Mouse (Mus musculus): ENCODE data around the gene Zfr.
"Not testable (repeated sequence)": the region's sequence is repeated elsewhere in the genome, so short reads cannot be mapped to it uniquely, and the experiment has no call there.

Gene Zfr

DNA sequence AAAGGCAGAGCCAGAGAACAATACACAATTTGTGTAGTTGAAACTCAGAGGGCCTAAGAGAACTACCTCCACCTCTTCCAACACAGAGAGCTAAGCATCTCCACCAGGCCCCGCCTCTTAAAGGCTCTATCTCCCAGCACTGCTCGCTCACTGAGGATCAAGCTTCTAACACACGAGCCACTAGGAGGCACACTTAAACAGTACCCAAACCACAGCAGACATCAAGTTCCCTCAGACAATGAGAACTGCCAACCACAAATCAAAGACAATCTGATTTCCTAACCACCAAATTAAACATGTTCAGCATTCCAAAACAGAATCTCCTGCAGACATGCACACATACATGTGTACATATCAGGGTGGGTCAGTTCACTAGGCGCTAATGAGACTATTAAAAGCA, 9.4 kb upstream of the Zfr start:
- DNase-seq = no peak

DNA sequence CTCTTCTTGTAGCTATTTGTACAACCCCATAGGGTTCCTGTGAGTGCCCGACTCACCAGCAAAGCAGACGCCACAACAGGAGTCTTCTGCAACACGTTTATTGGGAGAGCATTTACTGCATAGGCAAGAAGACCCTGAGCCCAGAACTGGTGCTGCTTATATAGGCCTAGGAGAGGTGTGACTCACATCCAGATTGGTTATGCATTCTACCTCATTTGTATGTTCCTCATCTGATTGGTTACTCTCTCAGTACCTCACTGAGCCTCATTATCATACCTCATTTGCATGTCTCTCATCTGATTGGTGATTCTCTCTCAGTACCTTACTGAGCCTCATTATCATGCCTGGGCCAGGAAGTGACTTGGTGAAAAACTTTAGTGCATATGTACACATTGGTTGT, 8.7 kb upstream of the Zfr start:
- DNase-seq = not testable (repeated sequence)

DNA sequence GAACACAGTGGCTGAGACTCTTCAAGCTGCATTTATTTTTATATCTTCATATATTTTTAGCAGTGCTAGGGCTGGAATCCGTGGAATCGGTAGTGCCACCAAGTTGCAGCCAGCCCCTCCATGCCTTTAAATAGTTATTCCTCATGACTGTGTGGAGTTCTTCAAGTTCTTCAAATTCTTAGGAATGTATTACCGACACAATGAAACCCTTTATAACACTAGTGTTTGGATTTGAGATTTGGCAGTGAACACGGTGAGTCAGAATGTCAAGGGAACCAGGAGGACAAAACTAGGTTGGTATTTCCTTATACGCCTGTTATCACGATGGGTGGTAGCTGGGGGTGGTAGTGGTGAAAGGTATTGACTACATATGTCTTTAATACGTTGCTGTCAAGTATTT, 6.4 kb upstream of the Zfr start:
- DNase-seq = no peak

DNA sequence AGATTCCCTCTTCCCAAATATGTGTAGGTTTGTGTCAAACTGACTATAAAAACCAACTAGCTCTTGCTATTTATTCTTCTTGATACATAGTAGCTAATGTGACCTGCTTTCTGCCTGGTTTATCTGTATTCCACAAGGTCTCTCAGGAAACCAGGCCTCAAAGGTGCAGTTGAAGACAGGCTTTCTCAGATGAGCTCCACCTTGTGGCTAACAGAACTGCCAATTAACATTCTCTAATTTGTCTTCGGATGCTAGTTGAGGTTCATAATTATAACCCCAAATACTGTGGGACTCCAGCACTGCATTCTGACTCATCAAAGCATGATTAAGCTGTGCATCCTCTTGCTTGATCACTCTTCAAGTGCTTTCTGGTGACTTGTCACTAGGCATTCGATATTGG, 4.2 kb upstream of the Zfr start:
- DNase-seq = no peak

DNA sequence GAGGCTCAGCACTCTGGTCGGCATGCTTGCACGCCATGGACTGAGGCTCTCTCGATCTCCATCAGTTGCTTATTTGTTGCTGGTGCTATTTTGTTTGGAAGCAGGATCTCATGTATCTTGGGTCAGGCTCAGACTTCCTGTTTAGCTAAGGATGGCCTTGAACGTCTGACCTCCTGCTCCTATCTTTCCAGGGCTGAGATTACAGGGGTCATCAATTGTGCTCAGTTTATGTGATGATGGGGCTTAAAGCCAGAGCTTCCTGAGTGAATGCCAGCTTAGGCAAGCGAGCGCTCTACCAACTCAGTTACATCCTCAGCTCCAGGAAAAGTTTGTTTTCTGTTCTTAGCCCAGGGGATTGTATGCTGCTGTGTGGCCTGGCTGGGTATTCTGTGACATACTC, 3.1 kb upstream of the Zfr start:
- no peak for DNase-seq

DNA sequence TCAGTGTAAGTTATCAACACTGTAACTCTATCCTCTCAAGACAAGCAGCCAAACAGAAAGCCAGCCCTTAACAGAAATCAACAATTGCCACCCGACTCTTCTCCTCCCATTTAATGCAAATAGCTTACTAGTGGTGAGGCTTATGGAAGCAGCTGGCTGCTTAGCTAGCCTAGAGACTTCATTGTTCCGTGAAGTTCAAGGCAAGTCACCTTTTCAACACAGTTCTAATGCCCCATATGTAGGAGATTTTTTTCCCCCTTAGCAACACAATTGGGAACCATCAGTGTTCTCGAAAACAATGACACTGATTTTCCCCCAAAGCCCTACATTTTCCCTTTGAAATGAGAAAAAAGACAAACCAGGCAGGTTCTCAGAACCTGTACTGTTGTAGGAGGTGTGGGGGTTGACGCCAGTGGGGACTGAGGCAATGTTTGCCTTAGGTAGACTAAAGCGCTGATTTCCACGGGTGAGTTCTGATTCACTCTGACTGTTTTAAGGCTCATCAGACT, 1.9 kb upstream of the Zfr start:
- DNase-seq = no peak

DNA sequence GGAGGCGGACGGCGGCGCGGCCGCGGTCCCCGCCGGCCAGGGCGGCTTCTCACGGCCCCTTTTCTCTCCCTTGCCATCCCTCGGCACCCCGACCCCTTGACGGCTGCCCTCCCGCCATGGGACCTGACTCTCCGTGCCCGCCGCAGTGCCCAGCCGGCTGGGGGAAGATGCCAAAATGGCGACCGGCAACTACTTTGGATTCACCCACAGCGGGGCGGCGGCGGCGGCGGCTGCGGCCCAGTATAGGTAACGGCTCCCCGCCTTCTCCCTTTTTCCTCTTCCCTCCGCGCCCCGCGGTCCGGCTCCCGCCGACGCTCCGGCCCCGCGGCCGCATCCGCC, 431 bp downstream of the Zfr start:
- DNase-seq = no peak

DNA sequence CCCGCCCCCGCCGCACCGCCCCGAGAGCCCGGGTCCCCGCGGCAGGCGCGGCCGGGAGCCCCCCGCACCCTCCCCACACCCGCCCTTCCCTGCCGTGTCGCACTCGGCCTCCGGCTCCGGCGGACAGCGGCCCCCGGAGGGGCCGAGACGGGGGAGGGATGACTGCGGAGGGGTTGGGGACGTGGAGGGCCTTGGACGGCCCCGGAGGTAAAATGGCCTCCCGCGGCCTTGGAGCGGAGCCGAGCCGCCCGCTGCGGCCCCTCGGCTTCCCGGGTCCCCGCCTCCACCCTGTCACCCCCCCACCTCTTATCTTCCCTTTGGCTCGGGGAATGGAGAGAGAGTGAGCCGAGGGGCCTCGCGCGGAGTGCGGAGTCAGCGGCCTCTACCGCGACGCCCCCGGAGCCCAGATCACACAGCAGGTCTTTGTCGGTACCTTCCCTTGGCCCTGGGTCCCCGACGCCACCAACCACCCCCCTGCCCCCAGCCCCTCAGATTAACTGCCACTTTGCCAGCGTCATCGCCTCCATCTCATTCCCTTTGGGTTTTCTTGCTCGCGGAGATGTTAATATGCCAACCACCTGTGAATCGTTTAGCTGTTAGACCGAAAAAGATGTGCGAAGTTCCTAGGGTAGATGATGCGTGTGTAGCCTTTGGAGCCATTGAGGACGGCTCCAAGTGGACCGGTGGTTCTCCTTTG, 949 bp downstream of the Zfr start:
- peak; percentile 67 for DNase-seq

DNA sequence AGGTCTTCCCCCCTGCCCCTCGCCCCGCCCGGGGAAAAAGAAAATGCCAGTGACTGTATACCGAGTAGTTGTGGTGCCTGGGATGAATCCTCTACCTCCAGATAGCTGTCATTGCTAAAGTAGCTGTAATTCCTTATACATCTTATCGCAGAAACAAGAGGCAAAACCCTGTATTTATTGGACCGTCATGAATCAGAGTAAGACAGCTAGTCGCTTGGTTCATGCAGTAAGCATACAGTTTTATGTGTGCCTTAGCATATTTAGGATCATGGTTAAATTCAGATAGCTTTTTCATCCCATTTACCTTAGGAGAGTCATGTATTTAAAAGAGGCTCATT, 1.5 kb downstream of the Zfr start:
- DNase-seq = no peak

DNA sequence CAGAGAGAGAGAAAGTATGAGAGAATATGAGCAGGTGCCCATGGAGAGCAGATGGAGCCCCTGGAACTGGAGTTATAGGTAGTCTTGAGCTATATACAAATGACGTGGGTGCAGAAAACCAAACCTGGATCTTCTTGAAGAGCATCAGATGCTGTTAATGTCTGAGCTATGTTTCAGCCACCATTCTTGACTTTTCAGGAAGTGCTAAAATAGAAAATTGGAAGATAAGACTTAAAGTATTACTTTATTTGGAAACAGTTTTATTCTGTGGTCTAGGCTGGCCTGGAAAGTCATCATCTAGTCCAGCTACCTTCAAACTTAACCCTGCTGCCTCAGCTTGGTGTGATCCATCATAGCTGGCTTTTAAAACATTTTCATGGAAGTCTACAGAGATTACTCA, 7.3 kb downstream of the Zfr start:
- no peak for DNase-seq

DNA sequence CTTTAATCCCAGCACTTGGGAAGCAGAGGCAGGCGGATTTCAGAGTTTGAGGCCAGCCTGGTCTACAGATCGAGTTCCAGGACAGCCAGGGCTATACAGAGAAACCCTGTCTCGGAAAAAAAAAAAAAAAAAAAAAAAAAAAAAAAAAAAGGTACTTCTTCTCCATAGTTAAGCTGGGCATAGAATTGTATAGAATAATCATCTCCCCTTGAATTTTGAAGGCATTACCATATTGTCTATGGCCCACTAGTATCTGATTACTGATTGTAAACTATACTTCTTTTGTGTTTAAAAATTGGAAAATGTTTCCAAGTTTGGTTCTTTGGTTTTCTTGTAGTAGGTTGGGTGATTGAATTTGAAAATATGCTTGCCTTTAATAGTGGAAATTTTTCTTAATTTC, 13.2 kb downstream of the Zfr start:
- not testable (repeated sequence) for DNase-seq

DNA sequence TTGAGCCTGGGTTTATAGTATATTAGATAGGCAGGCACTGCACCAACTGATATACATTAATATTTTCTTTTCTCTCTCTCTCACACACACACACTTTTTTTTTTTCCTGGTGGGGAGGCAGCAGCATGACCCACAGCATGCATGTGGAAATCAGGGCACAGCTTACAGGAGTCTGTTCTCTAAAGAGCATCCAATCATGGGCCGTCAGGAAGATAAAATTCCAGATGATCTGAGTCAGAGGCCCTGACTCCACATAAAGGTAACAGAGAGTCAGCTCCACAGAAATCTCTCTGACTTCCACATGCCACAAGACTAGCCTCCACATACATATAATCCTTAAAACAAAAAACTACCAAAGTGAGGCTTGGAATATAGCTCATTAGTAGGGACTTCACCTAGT, 16.9 kb downstream of the Zfr start:
- DNase-seq = no peak

DNA sequence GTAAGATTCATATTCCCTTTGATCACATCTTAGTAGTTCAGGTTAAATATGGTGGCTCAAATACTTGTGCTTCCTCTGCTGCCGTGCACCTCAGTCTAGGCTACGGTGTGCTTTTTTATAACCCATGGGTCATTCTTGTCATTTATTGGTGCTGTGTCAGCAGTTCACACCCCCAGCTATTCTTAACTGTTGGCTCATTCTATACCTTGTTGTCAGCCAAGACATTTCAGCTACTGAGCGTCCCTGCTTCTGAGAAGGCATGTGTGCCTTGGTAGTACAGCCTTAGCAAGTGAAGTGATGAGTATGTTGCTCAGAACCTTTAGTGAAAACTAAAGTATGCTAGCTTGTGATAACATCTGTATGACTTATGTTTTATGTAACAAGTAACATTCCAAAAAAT, 17.7 kb downstream of the Zfr start:
- peak; percentile 40 for DNase-seq

DNA sequence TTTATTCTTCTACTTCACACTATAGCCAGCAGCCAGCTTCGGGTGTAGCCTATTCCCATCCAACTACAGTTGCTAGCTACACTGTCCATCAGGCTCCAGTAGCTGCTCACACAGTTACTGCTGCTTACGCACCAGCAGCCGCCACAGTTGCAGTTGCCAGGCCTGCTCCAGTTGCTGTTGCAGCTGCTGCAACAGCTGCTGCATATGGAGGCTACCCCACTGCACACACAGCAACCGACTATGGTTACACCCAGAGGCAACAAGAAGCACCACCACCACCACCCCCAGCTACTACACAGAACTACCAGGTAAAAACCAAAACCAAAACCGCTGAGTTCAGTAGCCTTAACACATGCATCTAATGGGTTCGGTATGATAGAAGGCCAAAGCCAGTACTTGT, 18.7 kb downstream of the Zfr start:
- no peak for DNase-seq

DNA sequence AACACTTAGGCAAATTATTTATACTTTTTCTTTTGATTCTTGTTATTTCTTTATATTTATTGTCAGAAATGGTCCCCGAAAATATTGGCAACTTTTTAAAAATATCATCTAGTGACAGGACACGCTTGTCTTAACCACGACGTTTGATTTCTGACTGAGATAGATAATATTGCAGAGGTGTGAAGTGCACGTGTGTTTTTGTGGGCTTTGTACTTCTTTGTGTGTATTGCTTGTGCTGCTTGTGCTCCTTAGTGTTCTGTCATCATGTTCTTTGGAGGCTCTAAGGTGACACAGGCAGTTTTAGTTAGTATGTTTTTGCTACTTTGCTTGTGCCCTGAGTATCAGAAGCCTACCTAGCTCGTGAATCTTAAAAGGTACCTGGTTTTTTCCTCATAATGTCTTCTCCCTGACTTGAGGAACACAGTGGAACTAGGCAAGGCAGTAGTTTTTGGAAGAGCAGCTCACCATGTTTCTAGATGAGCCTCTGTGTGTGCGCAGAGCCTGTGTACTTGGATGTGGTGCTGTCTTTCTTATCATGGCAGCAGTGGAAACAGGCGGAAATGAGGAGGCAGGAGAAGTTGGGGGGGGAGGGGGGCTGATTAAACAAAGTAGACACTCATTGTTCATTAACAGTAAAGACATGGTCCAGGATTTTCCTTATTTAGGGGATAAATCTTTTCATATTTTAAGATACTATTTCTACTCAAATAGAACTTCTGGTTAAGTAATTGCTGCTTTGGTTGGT, 23.5 kb downstream of the Zfr start:
- no peak for DNase-seq

DNA sequence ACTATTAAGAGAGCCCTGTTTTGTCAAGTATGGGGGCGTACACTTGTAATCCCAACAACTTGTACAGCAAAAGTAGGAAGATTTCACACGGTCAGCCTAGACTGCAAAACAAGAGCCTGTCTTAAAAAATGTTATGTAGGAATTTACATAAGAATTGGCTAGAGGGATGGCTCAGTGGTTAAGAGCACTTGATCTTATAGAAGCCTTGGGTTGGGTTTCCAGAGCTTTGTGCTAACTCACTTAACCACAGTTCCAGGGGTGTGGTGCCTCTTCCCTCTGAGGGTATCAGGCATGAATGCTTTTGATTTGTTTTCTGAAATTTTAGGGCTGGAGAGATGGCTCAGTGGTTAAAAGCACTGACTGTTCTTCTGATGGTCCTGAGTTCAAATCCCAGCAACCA, 29.8 kb downstream of the Zfr start:
- no peak for DNase-seq

DNA sequence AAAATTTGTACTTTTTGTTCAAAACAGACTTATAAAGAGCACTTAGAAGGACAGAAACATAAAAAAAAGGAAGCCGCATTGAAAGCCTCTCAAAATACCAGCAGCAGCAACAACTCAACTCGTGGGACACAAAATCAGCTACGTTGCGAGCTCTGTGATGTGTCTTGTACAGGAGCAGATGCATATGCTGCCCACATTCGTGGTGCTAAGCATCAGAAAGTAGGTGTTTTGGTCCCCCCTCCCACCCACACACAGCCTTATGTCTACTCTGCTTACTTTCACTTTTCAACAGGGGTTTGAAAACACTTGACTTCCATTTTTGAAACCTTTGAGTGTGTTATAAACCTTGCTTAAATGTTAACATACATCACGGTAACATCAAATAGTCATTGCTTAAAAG, 31.9 kb downstream of the Zfr start:
- no peak for DNase-seq

DNA sequence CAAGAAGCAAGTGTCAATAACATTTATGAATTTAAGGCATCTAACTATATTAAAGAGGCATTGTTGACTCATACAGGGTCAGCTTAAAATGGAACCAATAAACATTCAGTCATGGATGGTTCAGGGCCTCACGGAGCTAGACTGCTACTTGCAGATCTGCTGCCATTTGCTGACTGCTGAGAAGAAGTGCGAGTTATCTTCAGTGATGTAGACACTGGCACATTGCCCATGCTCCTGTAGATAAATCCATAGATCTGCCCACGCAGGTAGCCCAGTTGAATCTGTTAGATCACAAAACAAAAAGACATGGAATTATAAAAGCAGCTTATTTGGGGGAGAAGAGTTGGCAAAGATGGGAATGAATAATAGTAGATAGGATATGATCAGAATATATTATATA, 36.1 kb downstream of the Zfr start:
- DNase-seq = no peak

DNA sequence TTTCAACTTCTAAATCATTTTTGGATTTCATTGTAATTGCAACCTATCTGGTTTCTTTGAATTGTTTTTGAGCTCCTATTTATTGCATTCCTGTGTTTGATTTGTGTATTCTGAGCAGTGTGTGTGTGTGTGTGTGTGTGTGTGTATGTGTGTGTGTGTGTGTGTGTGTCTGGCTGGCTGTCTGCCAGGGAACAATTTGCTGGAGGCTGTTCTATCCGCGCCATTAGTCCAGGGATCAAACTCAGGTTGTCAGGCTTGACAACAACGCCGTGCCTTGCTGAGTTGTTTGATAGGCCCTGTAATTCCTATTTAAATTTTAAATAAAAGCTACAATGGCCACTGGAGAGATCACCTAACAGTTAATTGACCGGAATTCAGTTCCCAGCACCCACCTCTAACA, 60.5 kb downstream of the Zfr start:
- DNase-seq = no peak

DNA sequence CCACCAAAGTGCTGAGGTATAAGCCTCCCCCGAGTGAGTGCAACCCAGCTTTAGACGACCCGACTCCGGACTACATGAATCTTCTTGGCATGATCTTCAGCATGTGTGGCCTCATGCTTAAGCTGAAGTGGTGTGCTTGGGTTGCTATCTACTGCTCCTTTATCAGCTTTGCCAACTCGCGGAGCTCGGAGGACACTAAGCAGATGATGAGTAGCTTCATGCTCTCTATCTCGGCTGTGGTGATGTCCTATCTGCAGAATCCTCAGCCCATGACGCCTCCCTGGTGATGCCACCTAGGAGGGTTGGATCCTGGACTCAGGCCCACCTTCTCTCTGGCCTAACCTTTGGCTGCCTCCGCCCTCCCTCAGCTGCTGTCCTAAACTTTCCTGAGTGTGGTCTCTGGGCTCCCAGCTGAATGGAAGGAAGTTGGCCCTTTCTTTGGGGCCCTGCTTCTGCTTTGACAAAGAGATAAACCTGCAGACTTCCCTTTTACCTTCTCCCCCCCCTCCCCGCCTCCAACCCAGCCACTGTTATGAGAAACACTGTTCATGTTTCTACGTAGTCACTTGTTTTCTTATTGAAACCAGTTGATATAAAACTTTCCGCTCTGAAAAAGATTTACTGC, 63.7 kb downstream of the Zfr start:
- DNase-seq = not testable (repeated sequence)

DNA sequence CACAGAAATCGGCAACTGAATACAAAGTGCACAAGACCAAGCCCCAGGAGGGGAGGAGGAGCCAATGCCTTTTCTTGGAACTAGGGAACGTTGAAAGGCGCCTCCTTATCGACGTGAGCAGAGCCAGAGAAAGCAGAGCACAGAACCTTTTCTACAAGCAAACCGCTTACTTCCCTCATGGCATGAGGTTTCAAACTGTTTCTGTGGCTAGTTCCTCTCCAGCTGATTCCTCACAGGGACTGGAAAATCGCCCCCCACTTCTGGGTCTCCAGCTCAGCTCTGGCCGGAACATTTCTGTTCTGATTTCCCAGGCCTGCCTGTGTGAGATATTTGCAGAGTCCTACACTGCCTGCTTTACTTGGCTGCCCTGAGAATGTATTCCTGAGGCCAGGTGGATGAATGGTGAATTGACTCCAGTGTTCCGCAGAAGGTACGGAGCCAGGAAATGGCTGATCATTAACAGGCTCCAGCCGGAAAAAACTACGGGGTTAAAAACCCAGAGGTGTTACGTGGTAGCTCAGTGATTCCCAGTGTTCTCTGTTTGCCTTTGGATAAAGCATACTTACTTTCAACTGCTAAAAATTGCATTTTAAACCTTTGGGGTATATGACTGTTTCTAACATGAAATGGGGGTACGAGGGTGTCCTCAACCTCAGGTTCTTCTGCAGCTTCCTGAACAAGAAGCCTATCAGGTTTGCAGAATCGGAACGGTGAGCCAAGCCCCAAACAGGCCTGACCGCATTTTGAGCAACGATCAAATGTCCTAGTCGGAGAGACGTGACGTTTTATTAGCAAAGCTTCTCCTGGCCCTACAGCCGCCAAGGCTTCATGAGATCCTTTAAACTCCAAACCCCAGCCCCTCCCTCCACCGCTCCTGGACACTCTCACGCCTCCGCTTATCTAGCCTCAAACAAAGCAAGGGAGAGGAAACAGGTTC, 76.5 kb downstream of the Zfr start:
- no peak for DNase-seq

DNA sequence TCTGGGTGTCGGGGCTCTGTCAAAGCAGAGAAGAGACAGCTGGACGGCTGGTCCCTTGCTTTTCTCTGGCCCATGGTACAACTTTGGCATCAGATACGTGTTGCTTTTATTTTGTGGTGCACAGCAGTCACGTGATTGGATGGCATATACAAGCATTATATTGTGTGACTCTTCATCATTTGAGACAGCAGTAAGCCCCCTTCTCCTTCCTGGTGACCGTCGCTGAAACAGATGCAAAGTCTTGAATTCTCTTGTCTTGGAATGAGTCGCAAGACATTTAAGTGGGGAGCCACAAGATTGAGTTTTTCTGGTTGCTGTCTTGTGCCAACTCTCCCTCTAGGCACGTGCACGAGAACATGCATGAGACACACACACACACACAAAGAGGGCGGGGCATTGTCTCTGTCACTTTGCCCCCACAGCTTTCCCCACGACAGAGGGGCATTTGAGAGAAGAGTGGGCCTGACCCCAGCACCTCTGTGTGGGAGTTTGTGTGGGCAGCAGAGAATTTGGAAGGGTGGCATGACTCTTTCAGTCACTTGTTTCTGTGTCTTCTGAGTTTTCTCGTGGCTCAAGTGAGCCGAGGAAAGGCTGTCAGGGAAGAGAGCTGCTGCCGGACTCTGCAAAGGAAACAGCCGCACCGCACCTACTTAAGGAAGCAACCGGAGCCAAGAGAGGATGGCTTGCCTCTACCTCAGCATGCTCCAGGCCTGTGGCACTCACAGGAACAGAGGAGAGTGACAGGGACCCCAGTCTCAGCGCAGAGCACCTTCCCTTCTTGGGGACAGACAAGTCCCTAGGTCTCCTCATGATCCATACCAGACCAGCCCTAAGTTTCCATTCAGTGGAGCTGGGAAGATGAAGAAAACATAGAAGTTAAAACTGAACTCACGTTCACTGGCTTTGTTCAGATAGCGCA, 77.4 kb downstream of the Zfr start:
- DNase-seq = no peak

Data from cerebellum, adult 11-12 months (tissue).